Mouse (Mus musculus): ENCODE measurements around the gene Slc38a4. TPM values are rescaled to one million over a fixed set of nuclear protein-coding genes. Genes with fewer than 3 reads are reported as not detected.

Gene Slc38a4
- total RNA-seq, 4 experiments from 2014 or later: 3.0 to 5.3 (median 3.7) TPM

DNA sequence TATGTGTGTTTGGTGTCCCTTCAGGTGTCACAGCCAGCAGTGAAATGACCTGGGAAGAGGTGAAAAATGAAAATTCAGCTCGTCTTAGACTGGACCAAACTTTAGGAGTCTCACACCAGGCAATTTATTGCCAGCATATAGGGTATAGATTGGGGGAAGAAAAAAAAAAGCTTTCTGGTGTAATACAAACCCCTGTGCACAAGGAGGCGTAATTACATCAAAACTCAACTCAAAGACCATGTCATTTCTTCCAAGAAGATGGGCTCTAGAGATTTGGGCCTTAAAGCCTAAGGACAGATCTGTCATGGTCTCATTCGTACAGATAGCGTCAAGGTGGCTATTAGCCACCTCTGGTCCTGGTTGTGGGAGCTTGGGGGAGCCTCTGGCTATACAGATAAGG is 86.0 kb downstream of the Slc38a4 start:
- DNase-seq (ENCODE audit: low spot score): no peak

DNA sequence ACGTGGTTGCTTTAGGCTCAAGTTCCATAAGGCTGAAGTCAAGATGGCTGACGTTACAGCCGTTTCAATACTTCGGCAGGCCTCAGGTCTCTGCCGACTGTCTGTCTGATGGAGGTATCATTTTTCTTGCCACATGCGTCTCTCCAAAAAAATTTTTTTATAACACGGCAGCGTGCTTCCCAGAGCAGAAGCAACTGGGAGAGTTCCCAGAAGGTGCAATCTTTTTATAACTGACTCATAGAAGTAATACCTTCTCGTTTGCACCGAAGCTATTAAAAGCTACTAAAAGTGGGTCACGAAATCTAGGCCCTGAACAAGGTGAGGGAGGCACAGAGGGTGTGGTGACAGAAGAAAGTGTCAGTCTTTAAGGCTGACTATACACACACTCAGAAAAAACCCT is 87.0 kb downstream of the Slc38a4 start:
- peak; percentile 17 for DNase-seq (ENCODE audit: low spot score)

DNA sequence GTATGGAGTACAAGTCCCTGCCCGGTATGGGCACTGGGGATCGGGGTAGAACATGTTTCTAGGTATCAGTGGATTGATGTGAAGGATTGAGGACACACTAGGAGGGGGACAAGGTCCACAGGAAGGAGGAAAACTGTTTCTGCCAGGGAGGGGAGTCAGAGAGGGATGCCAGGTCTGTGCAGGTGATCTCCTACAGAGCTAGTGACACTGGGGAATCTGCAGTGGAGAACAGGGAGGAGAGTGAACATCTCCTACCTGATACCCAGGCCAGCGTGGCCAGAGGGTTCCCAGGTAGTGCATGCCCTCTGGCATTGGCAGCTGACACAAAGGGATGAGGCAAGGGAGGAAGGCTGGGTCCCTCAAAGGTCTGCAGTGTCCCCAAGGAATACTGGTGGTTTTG is 89.4 kb downstream of the Slc38a4 start:
- no peak for DNase-seq (ENCODE audit: low spot score)

DNA sequence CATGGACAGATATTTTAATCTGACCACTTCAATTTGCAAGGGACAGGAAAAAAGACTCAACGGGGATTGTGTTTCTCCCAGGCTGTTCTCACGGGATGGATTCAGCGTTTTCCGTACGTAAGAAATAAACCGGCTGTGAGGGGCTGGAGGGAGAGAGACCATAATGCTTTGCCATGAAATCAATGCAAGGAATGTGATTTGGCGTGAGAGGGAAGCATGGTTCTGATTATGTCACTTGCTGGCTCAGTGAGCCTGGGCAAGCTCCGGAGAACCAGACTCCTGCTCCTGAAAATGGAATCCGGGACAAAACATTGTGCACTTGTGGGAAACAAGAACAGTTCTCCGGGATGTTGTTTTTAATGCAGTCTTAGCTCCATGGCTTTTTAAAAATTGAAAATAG is 92.0 kb downstream of the Slc38a4 start:
- no peak for DNase-seq (ENCODE audit: low spot score)

DNA sequence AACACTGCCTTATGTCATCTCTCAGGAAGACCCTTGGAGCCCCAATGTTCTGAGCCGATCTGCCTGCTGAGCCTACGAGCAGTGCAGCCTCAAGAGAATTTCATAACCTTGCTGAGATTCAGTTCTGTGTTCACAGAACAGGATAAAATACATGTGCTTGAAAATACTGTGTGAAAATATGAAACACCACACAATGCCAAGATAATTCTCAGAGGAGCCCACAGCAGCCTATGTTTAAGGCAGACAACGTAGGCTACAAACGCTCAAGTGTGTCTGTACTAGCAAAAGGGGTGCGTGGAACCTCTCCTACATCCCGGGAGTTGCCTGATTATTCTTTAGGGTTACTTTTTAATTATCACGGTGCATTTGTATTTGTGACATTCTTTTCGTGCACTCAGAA is 92.4 kb downstream of the Slc38a4 start:
- DNase-seq (ENCODE audit: low spot score): no peak

DNA sequence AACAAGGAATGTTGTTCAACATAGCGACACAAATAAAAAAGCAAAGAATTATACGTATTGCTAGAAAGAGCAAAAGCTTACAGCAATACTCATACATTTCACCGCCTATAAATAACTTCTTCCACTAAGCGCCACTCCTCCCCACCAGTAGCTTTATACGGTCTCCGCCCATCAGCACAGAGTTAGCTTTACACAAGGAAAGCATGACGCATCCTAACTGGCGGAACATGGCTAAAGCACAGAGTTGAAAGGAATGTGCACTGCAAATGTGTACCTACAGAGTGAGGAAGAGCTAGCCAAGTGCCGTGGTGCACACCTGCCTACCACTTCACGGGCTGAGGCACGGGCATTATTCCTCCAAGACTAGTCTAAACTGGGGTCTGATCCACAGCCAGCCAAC is 95.4 kb downstream of the Slc38a4 start:
- no peak for DNase-seq (ENCODE audit: low spot score)

DNA sequence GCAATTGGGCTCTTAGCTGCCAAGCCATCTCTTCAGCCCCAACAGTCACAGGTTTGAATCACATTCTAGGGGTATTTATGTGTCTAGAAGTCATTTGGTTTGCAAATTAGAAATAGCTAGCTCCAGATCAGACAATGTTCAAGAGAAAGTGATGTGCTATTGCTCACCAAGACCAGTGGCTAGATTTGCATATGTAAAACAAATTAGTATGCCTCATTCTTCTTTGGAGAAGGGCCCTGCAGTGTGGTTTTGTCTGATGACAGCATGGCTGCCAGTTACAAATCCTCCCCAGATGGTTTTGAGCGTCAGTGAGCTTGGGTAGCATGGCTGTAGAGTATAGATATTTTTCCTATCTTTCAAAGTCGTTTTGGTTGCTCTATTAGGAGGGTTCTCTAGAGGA is 96.5 kb downstream of the Slc38a4 start:
- no peak for DNase-seq (ENCODE audit: low spot score)

DNA sequence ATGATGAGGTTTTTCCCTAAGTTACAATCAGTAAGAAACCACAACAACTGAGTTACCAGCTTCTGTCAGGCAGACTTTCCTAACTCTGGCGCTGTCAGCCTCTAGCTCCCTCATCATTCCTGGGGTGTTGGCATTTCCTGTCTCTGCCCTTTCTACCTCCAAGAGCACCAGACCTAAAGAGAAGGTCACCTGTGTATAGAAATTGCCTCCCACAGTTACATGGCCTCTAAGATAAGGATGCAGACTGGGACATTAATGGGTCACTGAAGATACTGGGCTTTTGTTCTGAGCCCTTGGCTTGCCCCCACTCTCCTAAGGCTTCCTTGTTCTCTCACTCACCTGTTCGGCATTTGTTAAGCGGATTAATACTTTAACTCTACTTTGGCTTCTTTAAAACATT is 99.1 kb downstream of the Slc38a4 start:
- no peak for DNase-seq (ENCODE audit: low spot score)

DNA sequence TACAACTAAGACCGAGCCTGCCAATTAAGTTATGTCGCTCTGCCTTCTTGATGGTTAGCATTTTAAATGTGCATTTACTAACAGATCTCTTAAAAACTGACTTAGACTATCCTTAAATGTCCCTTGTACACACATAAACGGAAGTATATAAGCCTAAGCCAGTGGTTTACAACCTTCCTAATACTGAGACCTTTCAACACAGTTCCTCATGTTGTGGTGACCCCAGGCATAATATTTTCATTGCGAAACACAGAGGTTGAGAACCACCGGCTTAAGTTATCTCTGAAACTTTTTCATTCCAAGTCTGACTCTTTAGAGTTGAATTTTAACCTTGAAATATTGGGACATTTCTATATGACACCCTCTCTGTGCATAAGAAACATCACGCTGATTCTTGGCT is 101.4 kb downstream of the Slc38a4 start:
- no peak for DNase-seq (ENCODE audit: low spot score)

DNA sequence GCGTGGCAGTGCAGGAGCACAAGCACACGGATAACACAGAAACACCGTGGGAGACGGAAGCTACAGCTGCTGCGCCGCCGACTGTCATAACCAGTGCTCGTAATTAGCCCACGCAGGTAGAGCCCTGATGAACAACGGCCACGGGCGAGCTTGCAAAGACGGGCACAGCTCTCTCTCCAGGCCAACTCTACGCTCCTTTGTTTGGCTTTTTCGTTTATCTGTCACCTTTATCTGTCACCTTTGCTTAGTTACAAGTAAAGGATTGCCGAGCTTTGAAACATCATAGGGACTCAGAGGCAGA is 101.9 kb downstream of the Slc38a4 start:
- no peak for DNase-seq (ENCODE audit: low spot score)

DNA sequence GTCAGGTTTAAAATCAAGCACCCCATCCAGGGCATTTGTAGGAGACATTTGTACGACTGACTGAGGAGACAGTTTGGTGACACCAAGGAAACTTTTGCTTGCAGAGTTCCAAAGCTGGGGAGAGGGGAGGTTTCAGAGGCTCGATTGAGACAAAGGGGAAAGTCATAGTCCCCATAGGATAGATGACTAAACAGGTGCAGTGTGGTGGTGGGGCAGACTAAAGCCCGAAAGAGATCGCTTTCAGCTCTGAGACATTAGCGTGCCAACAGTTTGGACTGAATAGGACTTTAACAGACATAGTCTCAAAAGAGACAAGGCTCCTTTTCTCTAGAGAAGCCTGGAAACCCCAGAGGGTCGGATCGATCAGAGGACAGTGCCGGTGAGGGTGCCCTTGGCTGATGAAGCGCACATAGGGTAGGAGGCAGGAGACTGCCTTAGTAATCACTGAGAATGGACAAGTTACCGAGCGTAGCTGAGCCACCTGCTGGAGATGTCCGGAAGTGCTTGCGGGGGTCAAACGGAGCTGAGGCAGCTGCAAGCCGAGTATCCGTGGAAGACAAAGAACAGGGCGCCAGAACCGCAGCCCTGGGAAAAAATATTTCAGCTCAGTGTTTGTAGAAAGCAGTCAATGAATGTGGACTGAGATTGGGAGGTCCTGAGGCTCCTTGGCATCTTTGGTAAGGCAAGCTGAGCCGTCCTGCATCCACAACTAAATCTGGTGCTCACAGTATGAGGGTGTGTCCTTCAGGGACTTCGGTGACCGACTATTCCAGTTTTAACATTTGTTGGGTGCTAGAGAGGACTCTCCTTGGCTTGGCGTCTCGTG is 102.4 kb downstream of the Slc38a4 start:
- peak; percentile 26 for DNase-seq (ENCODE audit: low spot score)

DNA sequence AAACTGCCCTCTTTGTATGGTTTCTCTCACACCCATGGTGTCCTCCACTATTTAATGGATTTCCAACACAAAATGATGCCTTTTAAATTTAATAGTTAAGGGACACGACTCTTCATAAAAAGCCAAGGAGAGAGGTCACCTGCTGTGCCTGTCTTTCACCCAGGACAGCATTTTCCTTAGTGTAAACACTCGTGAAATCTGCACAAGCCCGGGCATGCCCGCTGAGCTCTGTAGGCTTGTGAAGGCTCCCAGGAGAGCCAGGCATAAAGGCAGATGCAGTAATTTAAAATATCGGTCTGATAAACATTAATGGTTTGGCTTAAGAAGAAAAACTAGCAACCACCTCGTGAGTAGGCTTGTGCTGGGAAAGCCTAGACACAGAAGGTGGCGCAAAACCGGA is 103.3 kb downstream of the Slc38a4 start:
- no peak for DNase-seq (ENCODE audit: low spot score)

DNA sequence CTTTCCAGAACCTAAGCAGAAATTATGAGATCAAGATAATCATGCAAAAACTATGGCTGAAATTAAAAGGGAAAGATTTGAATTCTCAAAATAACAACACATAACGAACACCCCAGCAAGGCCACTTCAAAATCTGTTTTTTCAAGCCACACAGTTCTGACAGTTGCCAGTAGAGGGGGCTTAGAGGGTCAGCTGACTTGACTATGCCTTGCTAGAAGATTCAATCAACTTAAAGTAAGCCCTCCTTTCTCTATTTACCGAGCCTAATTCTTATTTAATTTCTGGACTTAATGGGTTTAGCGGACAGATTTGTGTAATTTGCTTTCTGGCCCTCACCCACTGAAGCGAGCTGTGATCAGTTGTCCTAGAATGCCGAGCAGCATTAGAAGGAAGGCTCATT is 104.0 kb downstream of the Slc38a4 start:
- no peak for DNase-seq (ENCODE audit: low spot score)

DNA sequence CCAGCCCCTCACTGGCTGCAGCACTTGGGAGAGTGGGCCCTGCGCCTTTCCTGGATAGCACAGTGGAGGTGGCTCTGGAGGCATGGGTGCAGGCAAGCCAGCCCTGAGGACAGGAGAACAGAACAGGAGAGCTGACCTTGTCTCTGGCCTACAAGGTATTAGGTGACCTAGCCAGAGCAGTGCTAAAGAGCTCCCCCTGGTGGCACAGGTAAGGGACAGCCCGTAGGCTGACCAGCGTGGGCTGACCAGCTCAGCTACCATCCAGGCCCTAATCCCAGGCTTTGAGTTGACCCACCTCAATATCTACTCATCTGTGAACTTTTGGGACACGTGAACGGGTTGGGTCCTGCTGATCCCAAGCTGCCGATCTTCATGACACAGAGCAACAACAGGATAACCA is 107.3 kb downstream of the Slc38a4 start:
- no peak for DNase-seq (ENCODE audit: low spot score)

Other genes with a start within 250 kb of the Slc38a4 start
- gene Pced1b, start 191.2 kb upstream of the Slc38a4 start, total RNA-seq (2022): 1 to 10 TPM; 2.5 to 4.8 (median 3.8) TPM
- gene Amigo2, start 191.3 kb upstream of the Slc38a4 start, total RNA-seq (2022): 1 to 10 TPM; 4.8 to 6.1 (median 5.7) TPM

All from heart, adult 8-10 months (tissue).